Mouse (Mus musculus): ENCODE data around the gene Wdr18.

Wdr18 gene

GRCm38 (mm10) chr10:79977324-79977723 lies 17.4 kb downstream of the Wdr18 start:
- DNase-seq (ENCODE audit: low spot score), result no peak

GRCm38 (mm10) chr10:79978061-79978460 lies 18.1 kb downstream of the Wdr18 start:
- no peak for DNase-seq (ENCODE audit: low spot score)

- no peak for DNase-seq (ENCODE audit: low spot score)
These were observed 19.6 kb downstream of the Wdr18 start for GRCm38 (mm10) chr10:79979401-79980155.

- no peak for DNase-seq (ENCODE audit: low spot score)
These were observed 23.3 kb downstream of the Wdr18 start for GRCm38 (mm10) chr10:79983205-79983604.

GRCm38 (mm10) chr10:79983670-79984069 lies 23.7 kb downstream of the Wdr18 start:
- DNase-seq (ENCODE audit: low spot score), result peak; percentile 52

- peak; percentile 87 for DNase-seq (ENCODE audit: low spot score)
These were observed 24.4 kb downstream of the Wdr18 start, which contains the start of gene Tmem259 for GRCm38 (mm10) chr10:79984195-79984816. Gene Tmem259 (minus strand): TSS chr10:79984330.

- DNase-seq (ENCODE audit: low spot score), result peak; percentile 96
These were observed 24.9 kb downstream of the Wdr18 start for GRCm38 (mm10) chr10:79984871-79985270.

GRCm38 (mm10) chr10:79985334-79986231 lies 25.6 kb downstream of the Wdr18 start:
- DNase-seq (ENCODE audit: low spot score), result peak; percentile 65

- DNase-seq (ENCODE audit: low spot score), result peak; percentile 55
These were observed 26.4 kb downstream of the Wdr18 start for GRCm38 (mm10) chr10:79986232-79986878.

- DNase-seq (ENCODE audit: low spot score), result peak; percentile 89
These were observed 27.0 kb downstream of the Wdr18 start for GRCm38 (mm10) chr10:79986963-79987362.

- DNase-seq (ENCODE audit: low spot score), result no peak
These were observed 28.0 kb downstream of the Wdr18 start for GRCm38 (mm10) chr10:79987771-79988505.

- peak; percentile 68 for DNase-seq (ENCODE audit: low spot score)
These were observed 28.7 kb downstream of the Wdr18 start, which contains the start of gene Cnn2 for GRCm38 (mm10) chr10:79988506-79989271. Gene Cnn2 (plus strand): TSS chr10:79988584.

- no peak for DNase-seq (ENCODE audit: low spot score)
These were observed 29.4 kb downstream of the Wdr18 start for GRCm38 (mm10) chr10:79989272-79989786.

- DNase-seq (ENCODE audit: low spot score), result no peak
These were observed 29.9 kb downstream of the Wdr18 start for GRCm38 (mm10) chr10:79989870-79990269.

GRCm38 (mm10) chr10:79991099-79991498 lies 31.1 kb downstream of the Wdr18 start:
- no peak for DNase-seq (ENCODE audit: low spot score)

- DNase-seq (ENCODE audit: low spot score), result no peak
These were observed 31.6 kb downstream of the Wdr18 start for GRCm38 (mm10) chr10:79991548-79991947.

- peak; percentile 61 for DNase-seq (ENCODE audit: low spot score)
These were observed 34.6 kb downstream of the Wdr18 start for GRCm38 (mm10) chr10:79994397-79995115.

- DNase-seq (ENCODE audit: low spot score), result no peak
These were observed 35.7 kb downstream of the Wdr18 start for GRCm38 (mm10) chr10:79995636-79996035.

- peak; percentile 98 for DNase-seq (ENCODE audit: low spot score)
These were observed 36.5 kb downstream of the Wdr18 start, which contains the start of gene Abca7 for GRCm38 (mm10) chr10:79996272-79997033. Gene Abca7 (plus strand): TSS chr10:79996494.
